Mouse (Mus musculus): ENCODE results near the gene Mospd2. TPM values are rescaled to one million over a fixed set of nuclear protein-coding genes. Genes with fewer than 3 reads are reported as not detected.

The Mospd2 gene
- total RNA-seq (2014; rRNA removed; ENCODE audit: low replicate concordance) = 7.7 and 13.3 TPM in 2 replicates
- 7.3 and 8.3 TPM in 2 replicates for polyA plus RNA-seq (2015; fragmentation: Nextera tagmentation; extraction: Ambion mirVana)

GRCm38 (mm10) chrX:164980193-164980775, at the start of gene Mospd2, which contains the start of gene Fancb:
TSS of gene Mospd2 (minus strand) at chrX:164980375.
TSS of gene Fancb (plus strand) at chrX:164980592.
- no peaks in the 10 kb centered on the region for H3K36me3 ChIP-seq (replicated peaks; ENCODE audit: control insufficient read depth, insufficient read depth, low read length)
- peak within 1 kb of the TSS; percentile 55 for H3K4me3 ChIP-seq (ENCODE audit: low read depth, low read length)
- TF ChIP-seq CTCF (IDR thresholded peaks at IDR 0.05; ENCODE audit: low read depth) = no peak
- TF ChIP-seq EP300 (IDR thresholded peaks at IDR 0.05; ENCODE audit: low read depth) = no peak
- H3K27ac ChIP-seq (ENCODE audit: low read depth) = no peak within 1 kb of the TSS
- peak; percentile 100 for ATAC-seq (ENCODE audit: insufficient read depth, low read depth)
- no peaks in the 10 kb centered on the region for H3K4me1 ChIP-seq (ENCODE audit: control insufficient read depth, insufficient read depth)
- H3K27me3 ChIP-seq (ENCODE audit: control insufficient read depth, insufficient read depth, low read length) = no peaks in the 10 kb centered on the region
- H3K9me3 ChIP-seq (replicated peaks; ENCODE audit: control insufficient read depth, low read length) = no peaks in the 10 kb centered on the region
- H3K4me2 ChIP-seq (ENCODE audit: low read depth, low read length) = peak within 1 kb of the TSS; percentile 63
- WGBS = 12% methylated on average over 26 of the region's 26 CpGs
- H3K9ac ChIP-seq (replicated peaks; ENCODE audit: low read depth, low read length) = peak within 1 kb of the TSS; percentile 46
- peak; percentile 93 for DNase-seq (ENCODE audit: low spot score)

- Histone ChIP-seq H3K9me3 (replicated peaks; ENCODE audit: control insufficient read depth, low read length) (no peaks in the 10 kb centered on the region), H3K4me1 (ENCODE audit: control insufficient read depth, insufficient read depth) (no peaks in the 10 kb centered on the region), H3K27ac (ENCODE audit: low read depth) (no peak within 1 kb of the TSS), H3K9ac (replicated peaks; ENCODE audit: low read depth, low read length) (no peak within 1 kb of the TSS), H3K27me3 (ENCODE audit: control insufficient read depth, insufficient read depth, low read length) (no peaks in the 10 kb centered on the region), H3K4me3 (ENCODE audit: low read depth, low read length) (no peak within 1 kb of the TSS), H3K36me3 (replicated peaks; ENCODE audit: control insufficient read depth, insufficient read depth, low read length) (no peaks in the 10 kb centered on the region), H3K4me2 (ENCODE audit: low read depth, low read length) (no peak within 1 kb of the TSS)
- TF ChIP-seq EP300 (IDR thresholded peaks at IDR 0.05; ENCODE audit: low read depth) (no peak), CTCF (IDR thresholded peaks at IDR 0.05; ENCODE audit: low read depth) (no peak)
- DNase-seq (ENCODE audit: low spot score) (no peak), ATAC-seq (ENCODE audit: insufficient read depth, low read depth) (no peak)
These were observed 24.7 kb upstream of the Mospd2 start, which contains the start of gene Gm17604 for GRCm38 (mm10) chrX:165004779-165005324. TSS of gene Gm17604 (minus strand) at chrX:165004829.

DNA sequence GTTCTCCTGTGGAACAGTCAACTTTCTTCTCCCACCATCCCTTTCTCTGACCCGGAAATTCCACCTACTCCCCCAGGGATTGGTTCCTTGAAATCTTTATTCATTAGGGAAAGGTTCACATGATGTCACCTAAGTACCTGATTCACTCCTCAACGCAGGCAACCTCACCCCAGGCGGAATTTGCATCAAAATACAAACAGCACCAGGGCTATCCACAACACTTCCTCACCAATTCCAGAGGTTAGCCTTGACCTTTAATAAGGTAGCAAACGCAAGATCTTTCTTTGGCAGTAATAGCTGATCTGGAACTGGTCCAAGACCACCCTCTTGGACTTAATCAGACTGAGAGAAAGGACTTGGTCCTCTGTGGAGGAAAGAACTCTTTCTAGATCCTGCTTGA, 23.0 kb upstream of the Mospd2 start:
- TF ChIP-seq EP300 (IDR thresholded peaks at IDR 0.05; ENCODE audit: low read depth) (no peak), CTCF (IDR thresholded peaks at IDR 0.05; ENCODE audit: low read depth) (no peak)
- Histone ChIP-seq H3K9me3 (replicated peaks; ENCODE audit: control insufficient read depth, low read length) (no peaks in the 10 kb centered on the region), H3K4me2 (ENCODE audit: low read depth, low read length) (no peak overlapping the region), H3K4me1 (ENCODE audit: control insufficient read depth, insufficient read depth) (no peaks in the 10 kb centered on the region), H3K36me3 (replicated peaks; ENCODE audit: control insufficient read depth, insufficient read depth, low read length) (no peaks in the 10 kb centered on the region), H3K27ac (ENCODE audit: low read depth) (no peak overlapping the region), H3K4me3 (ENCODE audit: low read depth, low read length) (no peak overlapping the region), H3K27me3 (ENCODE audit: control insufficient read depth, insufficient read depth, low read length) (no peaks in the 10 kb centered on the region), H3K9ac (replicated peaks; ENCODE audit: low read depth, low read length) (no peak overlapping the region)
- ATAC-seq (ENCODE audit: insufficient read depth, low read depth) (no peak), DNase-seq (ENCODE audit: low spot score) (no peak)
- whole genome bisulfite sequencing = 29% methylated on average over 4 of the region's 4 CpGs

GRCm38 (mm10) chrX:164978866-164979265, 1.3 kb downstream of the Mospd2 start:
- no peak overlapping the region for H3K27ac ChIP-seq (ENCODE audit: low read depth)
- no peaks in the 10 kb centered on the region for H3K9me3 ChIP-seq (replicated peaks; ENCODE audit: control insufficient read depth, low read length)
- no peaks in the 10 kb centered on the region for H3K4me1 ChIP-seq (ENCODE audit: control insufficient read depth, insufficient read depth)
- 89% methylated on average over 2 of the region's 2 CpGs for WGBS
- H3K36me3 ChIP-seq (replicated peaks; ENCODE audit: control insufficient read depth, insufficient read depth, low read length) = no peaks in the 10 kb centered on the region
- DNase-seq (ENCODE audit: low spot score) (no peak), ATAC-seq (ENCODE audit: insufficient read depth, low read depth) (no peak)
- no peaks in the 10 kb centered on the region for H3K27me3 ChIP-seq (ENCODE audit: control insufficient read depth, insufficient read depth, low read length)
- no peak overlapping the region for H3K9ac ChIP-seq (replicated peaks; ENCODE audit: low read depth, low read length)
- TF ChIP-seq CTCF (IDR thresholded peaks at IDR 0.05; ENCODE audit: low read depth) (no peak), EP300 (IDR thresholded peaks at IDR 0.05; ENCODE audit: low read depth) (no peak)
- no peak overlapping the region for H3K4me3 ChIP-seq (ENCODE audit: low read depth, low read length)
- H3K4me2 ChIP-seq (ENCODE audit: low read depth, low read length) = peak overlapping the region; percentile 18; the same call in 1 of the 2 replicates

- Histone ChIP-seq H3K4me1 (ENCODE audit: control insufficient read depth, insufficient read depth) (no peaks in the 10 kb centered on the region), H3K4me3 (ENCODE audit: low read depth, low read length) (no peak overlapping the region), H3K36me3 (replicated peaks; ENCODE audit: control insufficient read depth, insufficient read depth, low read length) (no peaks in the 10 kb centered on the region), H3K9me3 (replicated peaks; ENCODE audit: control insufficient read depth, low read length) (no peaks in the 10 kb centered on the region), H3K27ac (ENCODE audit: low read depth) (no peak overlapping the region), H3K27me3 (ENCODE audit: control insufficient read depth, insufficient read depth, low read length) (no peaks in the 10 kb centered on the region), H3K4me2 (ENCODE audit: low read depth, low read length) (no peak overlapping the region), H3K9ac (replicated peaks; ENCODE audit: low read depth, low read length) (no peak overlapping the region)
- TF ChIP-seq CTCF (IDR thresholded peaks at IDR 0.05; ENCODE audit: low read depth) (no peak), EP300 (IDR thresholded peaks at IDR 0.05; ENCODE audit: low read depth) (no peak)
- ATAC-seq (ENCODE audit: insufficient read depth, low read depth) (no peak), DNase-seq (ENCODE audit: low spot score) (no peak)
- 74% methylated on average over 3 of the region's 3 CpGs for WGBS
These were observed 9.0 kb downstream of the Mospd2 start for GRCm38 (mm10) chrX:164971206-164971605.
